Mouse (Mus musculus): Measurements from ENCODE around the gene Slc27a5. TPM values are rescaled to one million over a fixed set of nuclear protein-coding genes. Genes with fewer than 3 reads are reported as not detected.

The Slc27a5 gene
- polyA plus RNA-seq, 1 experiment, result not detected

- Histone ChIP-seq H3K27ac (ENCODE audit: insufficient read depth, low read depth, low read length) (peak within 1 kb of the TSS; percentile 98), H3K4me1 (ENCODE audit: control insufficient read depth, insufficient read depth, low read length) (peaks cover 17% of the 10 kb centered on the region), H3K4me3 (ENCODE audit: insufficient read depth, low read depth, low read length) (peak within 1 kb of the TSS; percentile 80)
- 1% methylated on average over 65 of the region's 65 CpGs for WGBS
- TF ChIP-seq CTCF (IDR thresholded peaks at IDR 0.05; ENCODE audit: insufficient read depth, low read depth, low read length) (no peak), POLR2A (IDR thresholded peaks at IDR 0.05; ENCODE audit: insufficient read depth, low read depth, low read length) (peak; percentile 96)
These were observed 40.0 kb upstream of the Slc27a5 start, which contains the start of gene Ube2m for GRCm38 (mm10) chr7:13037901-13038555. Gene Ube2m, minus strand, starts transcription at chr7:13038275.

- H3K27ac ChIP-seq (ENCODE audit: insufficient read depth, low read depth, low read length), result peak overlapping the region; percentile 60
- H3K4me1 ChIP-seq (ENCODE audit: control insufficient read depth, insufficient read depth, low read length), result peaks cover 17% of the 10 kb centered on the region
- WGBS, result under 1% methylated on average over 31 of the region's 33 CpGs
- H3K4me3 ChIP-seq (ENCODE audit: insufficient read depth, low read depth, low read length), result peak overlapping the region; percentile 80
- TF ChIP-seq POLR2A (IDR thresholded peaks at IDR 0.05; ENCODE audit: insufficient read depth, low read depth, low read length), result no peak
These were observed 39.4 kb upstream of the Slc27a5 start for GRCm38 (mm10) chr7:13037366-13037765.

GRCm38 (mm10) chr7:13036806-13037205 is 38.8 kb upstream of the Slc27a5 start:
- 38% methylated on average over 4 of the region's 4 CpGs for WGBS
- H3K4me3 ChIP-seq (ENCODE audit: insufficient read depth, low read depth, low read length), result peak overlapping the region; percentile 80
- peaks cover 17% of the 10 kb centered on the region for H3K4me1 ChIP-seq (ENCODE audit: control insufficient read depth, insufficient read depth, low read length)
- peak overlapping the region; percentile 60; the same call in 1 of the 2 replicates for H3K27ac ChIP-seq (ENCODE audit: insufficient read depth, low read depth, low read length)
- TF ChIP-seq POLR2A (IDR thresholded peaks at IDR 0.05; ENCODE audit: insufficient read depth, low read depth, low read length), result no peak
- TF ChIP-seq CTCF (IDR thresholded peaks at IDR 0.05; ENCODE audit: insufficient read depth, low read depth, low read length), result no peak

GRCm38 (mm10) chr7:13035211-13035855 is 37.3 kb upstream of the Slc27a5 start:
- TF ChIP-seq CTCF (IDR thresholded peaks at IDR 0.05; ENCODE audit: insufficient read depth, low read depth, low read length), result no peak
- TF ChIP-seq POLR2A (IDR thresholded peaks at IDR 0.05; ENCODE audit: insufficient read depth, low read depth, low read length), result no peak
- Histone ChIP-seq H3K4me3 (ENCODE audit: insufficient read depth, low read depth, low read length) (no peak overlapping the region), H3K27ac (ENCODE audit: insufficient read depth, low read depth, low read length) (no peak overlapping the region), H3K4me1 (ENCODE audit: control insufficient read depth, insufficient read depth, low read length) (peaks cover 17% of the 10 kb centered on the region)
- WGBS, result 68% methylated on average over 17 of the region's 17 CpGs

- TF ChIP-seq CTCF (IDR thresholded peaks at IDR 0.05; ENCODE audit: insufficient read depth, low read depth, low read length) (no peak), POLR2A (IDR thresholded peaks at IDR 0.05; ENCODE audit: insufficient read depth, low read depth, low read length) (peak; percentile 72)
- peak within 1 kb of the TSS; percentile 87 for H3K27ac ChIP-seq (ENCODE audit: insufficient read depth, low read depth, low read length)
- peak within 1 kb of the TSS; percentile 88 for H3K4me3 ChIP-seq (ENCODE audit: insufficient read depth, low read depth, low read length)
- H3K4me1 ChIP-seq (ENCODE audit: control insufficient read depth, insufficient read depth, low read length), result peaks cover 17% of the 10 kb centered on the region
- WGBS, result under 1% methylated on average over 45 of the region's 45 CpGs
These were observed 36.4 kb upstream of the Slc27a5 start, which contains the start of gene Chmp2a for GRCm38 (mm10) chr7:13034148-13034977. Gene Chmp2a, minus strand, starts transcription at chr7:13034807.

- Histone ChIP-seq H3K4me1 (ENCODE audit: control insufficient read depth, insufficient read depth, low read length) (peaks cover 13% of the 10 kb centered on the region), H3K27ac (ENCODE audit: insufficient read depth, low read depth, low read length) (peak overlapping the region; percentile 87), H3K4me3 (ENCODE audit: insufficient read depth, low read depth, low read length) (peak overlapping the region; percentile 88)
- TF ChIP-seq POLR2A (IDR thresholded peaks at IDR 0.05; ENCODE audit: insufficient read depth, low read depth, low read length) (no peak), CTCF (IDR thresholded peaks at IDR 0.05; ENCODE audit: insufficient read depth, low read depth, low read length) (no peak)
- 43% methylated on average over 13 of the region's 13 CpGs for WGBS
These were observed 35.6 kb upstream of the Slc27a5 start for GRCm38 (mm10) chr7:13033451-13034147.

GRCm38 (mm10) chr7:13032541-13032940 is 34.5 kb upstream of the Slc27a5 start:
- WGBS, result 91% methylated on average over 7 of the region's 7 CpGs
- no peak overlapping the region for H3K4me3 ChIP-seq (ENCODE audit: insufficient read depth, low read depth, low read length)
- peaks cover 13% of the 10 kb centered on the region for H3K4me1 ChIP-seq (ENCODE audit: control insufficient read depth, insufficient read depth, low read length)
- TF ChIP-seq POLR2A (IDR thresholded peaks at IDR 0.05; ENCODE audit: insufficient read depth, low read depth, low read length), result no peak
- no peak for TF ChIP-seq CTCF (IDR thresholded peaks at IDR 0.05; ENCODE audit: insufficient read depth, low read depth, low read length)
- H3K27ac ChIP-seq (ENCODE audit: insufficient read depth, low read depth, low read length), result no peak overlapping the region

- Histone ChIP-seq H3K4me3 (ENCODE audit: insufficient read depth, low read depth, low read length) (no peak overlapping the region), H3K4me1 (ENCODE audit: control insufficient read depth, insufficient read depth, low read length) (peaks cover 13% of the 10 kb centered on the region), H3K27ac (ENCODE audit: insufficient read depth, low read depth, low read length) (no peak overlapping the region)
- 75% methylated on average over 2 of the region's 2 CpGs for WGBS
- TF ChIP-seq POLR2A (IDR thresholded peaks at IDR 0.05; ENCODE audit: insufficient read depth, low read depth, low read length), result no peak
- no peak for TF ChIP-seq CTCF (IDR thresholded peaks at IDR 0.05; ENCODE audit: insufficient read depth, low read depth, low read length)
These were observed 34.0 kb upstream of the Slc27a5 start for GRCm38 (mm10) chr7:13031983-13032382.
